Mouse (Mus musculus) olfactory bulb, adult 2 months (tissue): ENCODE measurements around the gene Tnpo3. TPM values are rescaled to one million over a fixed set of nuclear protein-coding genes. Genes with fewer than 3 reads are reported as not detected.

ENCODE experiments used
- H3K27ac ChIP-seq: fragments of 200-500 bp; 2 replicates; pipeline ENCODE4 v1.5.1; 2012; ENCODE audit warnings: low read depth, low read length; ENCODE audit not compliant: insufficient read depth
- H3K4me1 ChIP-seq: fragments of 200-500 bp; 2 replicates; pipeline ENCODE4 v1.6.1; 2012; ENCODE audit warnings: low read length; ENCODE audit not compliant: control insufficient read depth, insufficient read depth
- H3K4me3 ChIP-seq: fragments of 200-500 bp; 2 replicates; pipeline ENCODE4 v1.5.1; 2012; ENCODE audit warnings: mild to moderate bottlenecking, low read depth, low read length, moderate library complexity; ENCODE audit not compliant: insufficient read depth
- CTCF ChIP-seq: fragments of 200-500 bp; IDR thresholded peaks from 2 replicates; pipeline ENCODE4 v1.5.1; 2012; ENCODE audit warnings: low read depth, mild to moderate bottlenecking, low read length, moderate library complexity; ENCODE audit not compliant: insufficient read depth
- POLR2A ChIP-seq: fragments of 200-500 bp; IDR thresholded peaks from 2 replicates; pipeline ENCODE4 v1.6.1; 2012; ENCODE audit warnings: mild to moderate bottlenecking, low read depth, low read length, moderate library complexity; ENCODE audit not compliant: insufficient read depth
- WGBS: fragments of 180-500 bp; shearing (Covaris S2); methylation state at CpG from one replicate; pipeline ENCODE4 v1.1.7; 2018; 5-methylcytosine and 5-hydroxymethylcytosine counted together
- polyA plus RNA-seq: library from polyadenylated mRNA; stranded (reverse); fragments of >200 nt; gene quantifications from 2 replicates; pipeline ENCODE4 v1.2.4, GENCODE M21; 2012; ENCODE audit warnings: low replicate concordance; ENCODE audit not compliant: missing spikeins, insufficient read depth, insufficient read length

The Tnpo3 gene
- polyA plus RNA-seq, 1 experiment, result not detected

- WGBS, result 89% methylated on average over 2 of the region's 2 CpGs
Measured at GRCm38 (mm10) chr6:29557112-29557511, 52.6 kb downstream of the Tnpo3 start.

GRCm38 (mm10) chr6:29552526-29552925 lies 57.2 kb downstream of the Tnpo3 start:
- H3K4me1 ChIP-seq, result no peaks in the 10 kb centered on the region
- no peak for TF ChIP-seq POLR2A
- no peak for TF ChIP-seq CTCF
- no peak overlapping the region for H3K4me3 ChIP-seq
- WGBS, result 94% methylated on average over 2 of the region's 2 CpGs
- H3K27ac ChIP-seq, result no peak overlapping the region

More at GRCm38 (mm10) chr6:29557112-29557511, 52.6 kb downstream of the Tnpo3 start:
- H3K27ac ChIP-seq, result no peak overlapping the region
- TF ChIP-seq POLR2A (no peak), CTCF (no peak)
- H3K4me1 ChIP-seq, result no peaks in the 10 kb centered on the region
- H3K4me3 ChIP-seq, result no peak overlapping the region

GRCm38 (mm10) chr6:29548086-29548485 lies 61.6 kb downstream of the Tnpo3 start:
- no peak overlapping the region for H3K4me3 ChIP-seq
- 46% methylated on average over 1 of the region's 1 CpGs for WGBS

GRCm38 (mm10) chr6:29547582-29547981 lies 62.1 kb downstream of the Tnpo3 start:
- Histone ChIP-seq H3K4me3 (no peak overlapping the region), H3K4me1 (no peaks in the 10 kb centered on the region), H3K27ac (no peak overlapping the region)
- TF ChIP-seq CTCF, result no peak
- TF ChIP-seq POLR2A, result no peak

More at GRCm38 (mm10) chr6:29548086-29548485, 61.6 kb downstream of the Tnpo3 start:
- Histone ChIP-seq H3K27ac (no peak overlapping the region), H3K4me1 (no peaks in the 10 kb centered on the region)
- TF ChIP-seq CTCF, result no peak
- no peak for TF ChIP-seq POLR2A

- TF ChIP-seq POLR2A (no peak), CTCF (no peak)
- WGBS, result 100% methylated on average over 2 of the region's 2 CpGs
Measured at GRCm38 (mm10) chr6:29545611-29546010, 64.1 kb downstream of the Tnpo3 start.

GRCm38 (mm10) chr6:29540956-29541355 lies 68.7 kb downstream of the Tnpo3 start:
- 89% methylated on average over 1 of the region's 1 CpGs for WGBS
- TF ChIP-seq POLR2A, result no peak
- no peak for TF ChIP-seq CTCF
- no peak overlapping the region for H3K4me3 ChIP-seq
- no peak overlapping the region for H3K27ac ChIP-seq
- H3K4me1 ChIP-seq, result peaks cover 7% of the 10 kb centered on the region

More at GRCm38 (mm10) chr6:29545611-29546010, 64.1 kb downstream of the Tnpo3 start:
- H3K4me1 ChIP-seq, result no peaks in the 10 kb centered on the region
- H3K4me3 ChIP-seq, result no peak overlapping the region
- no peak overlapping the region for H3K27ac ChIP-seq

GRCm38 (mm10) chr6:29540223-29540622 lies 69.5 kb downstream of the Tnpo3 start:
- WGBS, result 81% methylated on average over 6 of the region's 6 CpGs

GRCm38 (mm10) chr6:29539502-29539901 lies 70.2 kb downstream of the Tnpo3 start:
- Histone ChIP-seq H3K4me1 (peaks cover 9% of the 10 kb centered on the region), H3K4me3 (no peak overlapping the region), H3K27ac (no peak overlapping the region)
- no peak for TF ChIP-seq POLR2A
- TF ChIP-seq CTCF, result no peak
- WGBS, result 90% methylated on average over 8 of the region's 8 CpGs

More at GRCm38 (mm10) chr6:29540223-29540622, 69.5 kb downstream of the Tnpo3 start:
- TF ChIP-seq POLR2A (no peak), CTCF (no peak)
- no peak overlapping the region for H3K4me3 ChIP-seq
- 0 out of 2 replicates have a peak overlapping the region, but pooled peaks have one; percentile 56 for H3K27ac ChIP-seq
- peaks cover 9% of the 10 kb centered on the region for H3K4me1 ChIP-seq

GRCm38 (mm10) chr6:29537221-29537620 lies 72.5 kb downstream of the Tnpo3 start:
- Histone ChIP-seq H3K4me3 (no peak overlapping the region), H3K27ac (no peak overlapping the region), H3K4me1 (peaks cover 9% of the 10 kb centered on the region)
- TF ChIP-seq CTCF (no peak), POLR2A (no peak)
- WGBS, result 69% methylated on average over 3 of the region's 3 CpGs
